Mouse (Mus musculus) CH12.LX (cell line): ENCODE results near the gene Chst13.

Source experiments
- CTCF ChIP-seq, 2 experiments: IDR thresholded peaks in 1 of 2; conservative IDR thresholded peaks in 1 of 2; 2 replicates each; pipeline ENCODE4 v1.5.1; 2011 to 2012; ENCODE audit warnings: low read depth in 2 of 2, low read length in 2 of 2, improper control_type of control experiment in 1 of 2, inconsistent platforms in 1 of 2, mild to moderate bottlenecking in 1 of 2, moderate library complexity in 1 of 2
- ELF1 ChIP-seq: IDR thresholded peaks from 2 replicates; pipeline ENCODE4 v1.6.1; 2014; ENCODE audit warnings: low read depth, mild to moderate bottlenecking, inconsistent platforms, low read length, improper control_type of control experiment
- KAT2A ChIP-seq: IDR thresholded peaks from 2 replicates; pipeline ENCODE4 v1.6.1; 2012; ENCODE audit warnings: low read length, improper control_type of control experiment, inconsistent platforms; ENCODE audit not compliant: insufficient replicate concordance
- MAFK ChIP-seq: IDR thresholded peaks from 2 replicates; pipeline ENCODE4 v1.6.1; 2011; ENCODE audit warnings: low read length, improper control_type of control experiment; ENCODE audit not compliant: insufficient replicate concordance
- POLR2A ChIP-seq: IDR thresholded peaks from 2 replicates; pipeline ENCODE4 v1.6.1; 2011; ENCODE audit warnings: low read depth, mild to moderate bottlenecking, improper control_type of control experiment, low read length

DNA sequence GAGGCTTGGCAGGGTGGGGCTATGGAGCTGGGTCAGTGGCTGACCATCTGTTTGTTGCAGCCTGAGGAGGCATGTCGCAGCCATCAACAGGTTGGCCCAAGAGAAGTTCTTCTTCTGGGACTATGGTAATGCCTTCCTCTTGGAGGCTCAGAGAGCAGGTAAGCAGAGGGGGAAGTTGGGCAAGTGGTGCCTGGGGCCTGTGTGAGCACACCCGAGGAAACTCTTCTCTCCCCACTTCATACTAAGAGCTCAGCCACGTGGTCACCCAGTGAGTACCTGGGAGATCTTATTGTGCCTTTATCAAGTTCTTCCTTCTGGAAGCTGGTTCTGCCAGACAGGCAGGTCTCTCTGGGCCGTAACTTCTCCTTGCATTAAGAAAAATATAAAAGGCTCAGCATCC is 22.2 kb upstream of the Chst13 start:
- TF ChIP-seq CTCF (conservative IDR thresholded peaks at IDR 0.05 in 1 of 2, IDR thresholded peaks at IDR 0.05 in 1 of 2; ENCODE audit: low read depth in 2 of 2, low read length in 2 of 2), result no peak
- no peak for TF ChIP-seq KAT2A
- TF ChIP-seq MAFK, result no peak
- no peak for TF ChIP-seq ELF1
- TF ChIP-seq POLR2A, result no peak
